Mouse (Mus musculus) ES-E14 (cell line): ENCODE data around the gene Plekhd1. TPM values are rescaled to one million over a fixed set of nuclear protein-coding genes. Genes with fewer than 3 reads are reported as not detected.

Source experiments
- DNase-seq: peaks from one replicate; pipeline ENCODE4 v3.0.0-alpha.2; 2013; ENCODE audit warnings: low read depth, low spot score
- H3K27ac ChIP-seq: 2 replicates; pipeline ENCODE4 v1.5.1; 2012; ENCODE audit warnings: low read depth, mild to moderate bottlenecking, low read length, moderate library complexity, mixed read lengths; ENCODE audit not compliant: poor library complexity, insufficient read depth, severe bottlenecking
- H3K36me3 ChIP-seq: 2 replicates; pipeline ENCODE4 v1.6.1; 2012; ENCODE audit warnings: mild to moderate bottlenecking, low read length, moderate library complexity, mixed read lengths; ENCODE audit not compliant: control insufficient read depth, poor library complexity, insufficient read depth, severe bottlenecking
- H3K4me1 ChIP-seq, 2 experiments: fragments of 150-350 bp in 1 of 2; sonication (generic) in 1 of 2; 2 replicates each; pipeline ENCODE4 v1.6.1; 2012; ENCODE audit warnings: low read length in 2 of 2, mild to moderate bottlenecking in 1 of 2, mixed read lengths in 1 of 2; ENCODE audit not compliant: control insufficient read depth in 2 of 2, insufficient read depth in 2 of 2, poor library complexity in 1 of 2
- H3K4me3 ChIP-seq, 2 experiments: fragments of 150-350 bp in 1 of 2; sonication (generic) in 1 of 2; 2 replicates each; pipeline ENCODE4 v1.5.1; 2012; ENCODE audit warnings: low read length in 2 of 2, low read depth in 1 of 2, mild to moderate bottlenecking in 1 of 2, mixed read lengths in 1 of 2; ENCODE audit not compliant: insufficient read depth in 1 of 2, poor library complexity in 1 of 2, severe bottlenecking in 1 of 2
- H3K9ac ChIP-seq: 2 replicates; pipeline ENCODE4 v1.6.1; 2012; ENCODE audit warnings: low read depth, mild to moderate bottlenecking, low read length, mixed read lengths; ENCODE audit not compliant: poor library complexity, insufficient read depth, severe bottlenecking
- H3K9me3 ChIP-seq: fragments of 150-350 bp; sonication (generic); 2 replicates; pipeline ENCODE4 v1.6.1; 2012; ENCODE audit warnings: low read depth, mild to moderate bottlenecking, low read length; ENCODE audit not compliant: control insufficient read depth, insufficient read depth
- CHD2 ChIP-seq: IDR thresholded peaks from 2 replicates; pipeline ENCODE4 v1.6.1; 2014; ENCODE audit warnings: mild to moderate bottlenecking, low read depth, low read length, inconsistent platforms
- HCFC1 ChIP-seq: IDR thresholded peaks from 2 replicates; pipeline ENCODE4 v1.6.1; 2012; ENCODE audit warnings: low read length, inconsistent platforms, borderline replicate concordance; ENCODE audit not compliant: insufficient read depth
- MAFK ChIP-seq: IDR thresholded peaks from 2 replicates; pipeline ENCODE4 v1.6.1; 2014; ENCODE audit warnings: mild to moderate bottlenecking, low read depth, low read length, inconsistent platforms; ENCODE audit not compliant: insufficient read depth
- ZC3H11A ChIP-seq: IDR thresholded peaks from 2 replicates; pipeline ENCODE4 v1.6.1; 2012; ENCODE audit warnings: low read depth, mild to moderate bottlenecking, inconsistent platforms, low read length, borderline replicate concordance
- ZNF384 ChIP-seq: IDR thresholded peaks from 2 replicates; pipeline ENCODE4 v1.6.1; 2012; ENCODE audit warnings: low read depth, low read length, inconsistent platforms
- in situ Hi-C, 2 experiments: fragments of 600-800 bp; cut with MboI; formaldehyde crosslinking; loops; one replicate each; pipeline ENCODE4 v1.15.1; 2025; ENCODE audit warnings: low sequenced_read_pairs in 2 of 2, inconsistent platforms in 1 of 2; ENCODE audit not compliant: unreplicated experiment in 2 of 2
- total RNA-seq: library from RNA; depleted of rRNA; stranded (reverse); fragments of 300-350 nt; gene quantifications from 2 replicates; pipeline ENCODE4 v1.2.3, GENCODE M21; 2012

Plekhd1 gene
- total RNA-seq, 1 experiment, result 8.2 TPM

DNA sequence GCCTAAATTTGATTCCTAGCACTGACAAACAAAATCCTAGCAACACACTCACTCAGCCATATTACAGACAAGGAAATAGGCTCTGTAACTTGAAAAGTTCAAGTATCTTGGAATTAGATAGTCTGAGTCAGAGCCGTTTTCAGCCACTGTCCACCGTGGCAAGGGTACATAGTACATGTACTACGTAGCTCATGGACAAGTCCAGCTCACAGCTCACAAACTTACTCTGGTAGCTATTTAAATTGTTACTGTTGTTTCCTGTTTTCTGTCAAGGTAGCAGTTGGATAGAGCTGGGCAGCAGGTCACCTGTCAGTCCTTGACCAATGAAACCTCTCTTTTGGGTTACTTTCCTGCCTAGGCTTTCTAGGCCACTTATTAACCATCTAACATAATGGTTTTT lies 46.0 kb upstream of the Plekhd1 start:
- H3K36me3 ChIP-seq, result peaks cover 2% of the 10 kb centered on the region; the same call in 1 of the 2 replicates
- no peak for DNase-seq
- no peak overlapping the region for H3K27ac ChIP-seq
- H3K4me1 ChIP-seq, result peaks cover 2 to 6% of the 10 kb centered on the region in 2 experiments; a peak in 3 of 4 replicates
- in situ Hi-C loops, result no loop called here
- H3K9ac ChIP-seq, result no peak overlapping the region
- H3K4me3 ChIP-seq, result no peak overlapping the region
- no peaks in the 10 kb centered on the region for H3K9me3 ChIP-seq
- TF ChIP-seq MAFK (no peak), HCFC1 (no peak), CHD2 (no peak)

DNA sequence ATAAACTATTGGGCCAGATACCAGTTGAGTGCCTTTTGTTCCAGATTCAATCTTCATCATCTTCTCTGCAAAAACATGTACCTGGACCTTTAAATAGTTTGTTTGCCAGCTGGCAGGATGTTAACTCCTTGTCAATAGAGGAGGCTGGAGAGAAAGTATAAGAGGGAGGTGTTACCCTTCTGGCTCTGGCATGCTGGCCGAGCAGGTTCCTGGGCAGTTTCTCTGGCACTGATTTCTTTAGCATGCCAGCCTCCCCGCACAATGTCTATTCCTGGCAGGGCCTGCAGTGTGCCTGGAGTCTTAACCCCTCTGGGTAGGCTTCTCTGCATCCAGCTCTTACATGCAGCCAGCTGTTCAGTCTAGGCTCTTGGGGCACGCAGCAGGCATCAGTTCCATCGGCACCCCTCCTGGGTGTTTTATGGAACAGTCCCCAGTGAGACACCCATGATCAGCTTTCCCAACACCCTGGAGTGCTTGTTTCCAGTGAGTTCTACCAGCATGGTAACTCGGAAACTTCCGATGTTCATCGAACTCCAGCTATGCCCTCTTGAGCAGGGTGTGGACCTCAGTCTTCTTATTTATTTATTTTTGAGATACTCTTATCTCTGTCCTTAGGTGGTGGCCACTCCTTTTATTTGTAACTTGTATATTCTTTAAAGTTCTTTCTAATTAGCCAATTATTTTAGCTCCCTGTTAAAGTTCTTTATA lies 38.3 kb upstream of the Plekhd1 start:
- TF ChIP-seq CHD2 (no peak), MAFK (no peak), ZC3H11A (no peak), ZNF384 (no peak), HCFC1 (no peak)
- H3K36me3 ChIP-seq, result no peaks in the 10 kb centered on the region
- DNase-seq, result no peak
- H3K4me3 ChIP-seq, result no peak overlapping the region
- no peaks in the 10 kb centered on the region for H3K9me3 ChIP-seq
- in situ Hi-C loops, result no loop called here
- H3K27ac ChIP-seq, result no peak overlapping the region
- H3K4me1 ChIP-seq, result no peaks in the 10 kb centered on the region
- no peak overlapping the region for H3K9ac ChIP-seq

DNA sequence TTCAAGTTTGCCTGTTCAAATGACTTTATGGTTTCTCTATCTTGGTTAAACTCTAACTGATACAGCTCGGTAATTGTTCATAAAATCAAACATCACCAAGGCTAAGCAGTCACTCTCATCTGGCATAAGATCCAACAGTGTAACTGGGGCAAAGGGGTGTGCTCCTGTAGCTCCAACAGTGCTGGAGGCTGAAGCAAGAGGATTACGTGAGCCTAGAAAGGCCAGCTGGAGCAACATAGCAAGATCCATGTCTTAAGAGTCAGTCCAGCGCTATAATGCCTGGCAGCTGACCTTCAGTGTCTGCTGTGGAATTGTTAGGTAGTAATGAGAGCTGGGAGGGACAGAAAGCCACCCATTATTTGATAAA lies 37.7 kb upstream of the Plekhd1 start:
- Histone ChIP-seq H3K4me3 (no peak overlapping the region), H3K9ac (no peak overlapping the region), H3K4me1 (no peaks in the 10 kb centered on the region), H3K36me3 (no peaks in the 10 kb centered on the region), H3K27ac (no peak overlapping the region), H3K9me3 (no peaks in the 10 kb centered on the region)
- no peak for DNase-seq
- in situ Hi-C loops, result no loop called here
- no peak for TF ChIP-seq HCFC1
- no peak for TF ChIP-seq ZNF384
- no peak for TF ChIP-seq MAFK
- TF ChIP-seq ZC3H11A, result no peak
- TF ChIP-seq CHD2, result no peak

DNA sequence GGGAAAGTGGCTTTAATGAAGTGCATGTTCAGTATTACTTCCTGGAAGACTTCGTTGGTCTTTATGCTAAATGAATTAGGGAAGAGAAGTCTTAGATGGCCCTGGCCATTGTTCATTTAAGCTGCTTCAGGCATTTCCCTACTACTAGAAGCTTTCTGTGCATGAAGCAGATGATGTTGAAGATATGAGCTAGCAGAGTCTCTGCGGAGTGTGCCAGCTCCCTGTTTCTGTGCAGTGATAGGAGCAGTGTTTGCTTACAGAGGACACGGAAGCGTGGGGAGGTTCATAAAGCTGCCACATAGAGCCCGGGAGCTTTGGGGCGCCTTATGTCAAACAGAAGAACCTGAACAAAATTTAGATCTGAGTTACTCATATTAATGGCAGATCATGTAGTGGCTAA lies 33.7 kb upstream of the Plekhd1 start:
- in situ Hi-C loops, result no loop called here
- Histone ChIP-seq H3K9ac (no peak overlapping the region), H3K36me3 (no peaks in the 10 kb centered on the region; the same call in none of the 2 replicates), H3K9me3 (no peaks in the 10 kb centered on the region), H3K27ac (no peak overlapping the region), H3K4me1 (no peaks in the 10 kb centered on the region), H3K4me3 (no peak overlapping the region)
- DNase-seq, result no peak
- no peak for TF ChIP-seq ZC3H11A
- no peak for TF ChIP-seq HCFC1
- TF ChIP-seq MAFK, result no peak
- no peak for TF ChIP-seq CHD2
- TF ChIP-seq ZNF384, result no peak

DNA sequence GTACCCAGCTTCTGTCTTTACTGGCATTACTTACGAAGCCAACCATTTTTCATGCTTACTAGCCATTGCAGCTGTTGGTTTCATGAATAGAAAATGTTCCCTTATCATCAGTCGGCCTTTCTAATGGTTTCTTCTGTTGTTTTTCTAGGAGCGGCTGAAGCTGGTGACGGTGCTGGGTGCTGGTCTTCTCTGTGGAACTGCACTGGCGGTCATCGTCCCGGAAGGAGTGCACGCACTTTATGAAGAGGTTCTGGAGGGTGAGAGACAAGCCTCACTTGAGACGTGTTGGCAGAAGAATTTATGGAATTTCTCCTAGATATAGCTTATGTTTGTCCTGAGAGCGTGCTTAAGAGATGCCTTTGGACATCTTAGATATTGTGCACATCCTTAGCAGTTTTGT lies 30.1 kb upstream of the Plekhd1 start:
- Histone ChIP-seq H3K9ac (no peak overlapping the region), H3K36me3 (peaks cover 2% of the 10 kb centered on the region), H3K4me1 (no peaks in the 10 kb centered on the region), H3K9me3 (no peaks in the 10 kb centered on the region), H3K4me3 (no peak overlapping the region), H3K27ac (no peak overlapping the region)
- in situ Hi-C loops, result no loop called here
- DNase-seq, result no peak
- TF ChIP-seq MAFK (no peak), CHD2 (no peak), ZNF384 (no peak), HCFC1 (no peak), ZC3H11A (no peak)
